Mouse (Mus musculus) induced T-regulatory cell, adult 2 months (primary cell): ENCODE measurements around the gene Bpifb1.
"Not testable (repeated sequence)": the region's sequence is repeated elsewhere in the genome, so short reads cannot be mapped to it uniquely, and the experiment has no call there.

Experiments
- DNase-seq: peaks from one replicate; pipeline ENCODE4 v3.0.0-alpha.2; 2012; ENCODE audit warnings: low read depth

Bpifb1 gene

DNA sequence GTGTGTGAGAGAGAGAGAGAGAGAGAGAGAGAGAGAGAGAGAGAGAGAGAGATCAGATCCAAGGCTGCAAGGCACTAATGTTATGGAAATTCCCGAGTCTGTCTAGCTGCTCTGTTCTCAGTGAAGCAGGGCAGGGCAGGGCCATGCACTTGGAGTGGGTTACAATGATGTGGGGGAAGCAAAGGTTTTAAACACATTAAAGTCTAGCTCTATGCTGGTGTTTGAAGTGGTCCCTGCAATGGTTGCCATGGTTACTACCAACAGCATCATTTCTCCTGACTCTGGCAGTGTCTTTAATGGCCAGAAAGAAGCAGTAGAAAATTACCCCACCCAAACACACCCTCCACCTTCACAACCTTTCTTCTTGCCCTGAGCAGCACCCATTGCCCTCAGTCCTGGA is 20.5 kb downstream of the Bpifb1 start:
- DNase-seq, result no peak

DNA sequence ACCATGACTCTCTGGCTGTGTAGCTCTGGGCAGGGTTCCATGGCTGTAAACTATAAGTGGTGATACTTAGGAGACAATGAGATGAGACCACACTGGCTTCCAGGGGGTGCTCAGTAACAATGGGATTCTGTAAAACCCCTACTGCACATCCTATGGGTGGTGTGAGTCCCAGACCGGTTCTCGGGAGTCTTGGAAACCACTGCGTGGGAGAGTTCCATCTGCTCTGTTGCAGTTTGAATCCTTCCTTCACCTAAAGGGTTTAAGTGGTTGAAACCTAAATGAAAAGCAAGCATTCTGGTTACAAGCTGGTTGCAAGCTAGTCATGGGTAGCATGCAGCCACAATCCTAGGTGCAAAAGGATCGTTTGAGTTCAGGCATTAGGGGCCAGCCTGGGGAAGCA is 21.3 kb downstream of the Bpifb1 start:
- DNase-seq, result no peak

DNA sequence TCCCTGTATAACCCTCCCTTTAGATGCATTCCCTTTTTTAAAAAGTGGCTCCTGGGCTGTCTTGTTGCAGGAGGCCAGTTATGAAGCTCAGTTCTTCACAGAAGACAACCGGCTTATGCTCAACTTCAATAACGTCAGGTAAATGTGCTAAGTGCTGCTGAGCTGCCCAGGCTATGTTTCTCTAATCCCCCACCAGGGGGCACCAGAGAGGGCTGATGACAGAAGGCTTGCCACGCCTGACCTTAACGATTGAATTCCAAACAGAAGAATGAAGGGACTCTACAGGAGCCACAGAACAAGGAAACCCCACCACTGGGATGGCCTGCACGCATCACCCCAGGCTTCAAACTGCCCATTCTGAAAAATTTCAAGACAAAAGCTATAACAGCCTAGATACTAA is 24.6 kb downstream of the Bpifb1 start:
- DNase-seq, result peak; percentile 74

DNA sequence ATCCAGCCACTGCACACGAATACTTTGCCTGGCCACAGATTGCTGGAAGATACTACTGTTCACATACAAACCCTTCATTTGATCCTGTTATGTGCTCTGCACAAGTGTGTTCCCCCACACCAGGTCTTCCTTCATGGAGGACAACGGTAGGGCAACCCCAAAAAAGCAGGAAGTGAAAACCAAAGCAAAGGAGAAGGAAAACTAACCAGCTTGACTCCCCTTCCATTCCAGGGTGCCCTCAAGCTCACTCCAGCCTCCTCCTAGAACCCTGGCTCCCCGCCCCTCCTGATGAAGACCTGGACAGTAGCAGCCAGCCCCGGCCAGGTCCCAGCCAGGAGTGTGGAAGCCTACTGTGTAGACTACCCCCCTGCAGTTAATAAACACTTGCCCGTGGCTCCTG is 29.3 kb downstream of the Bpifb1 start:
- no peak for DNase-seq

DNA sequence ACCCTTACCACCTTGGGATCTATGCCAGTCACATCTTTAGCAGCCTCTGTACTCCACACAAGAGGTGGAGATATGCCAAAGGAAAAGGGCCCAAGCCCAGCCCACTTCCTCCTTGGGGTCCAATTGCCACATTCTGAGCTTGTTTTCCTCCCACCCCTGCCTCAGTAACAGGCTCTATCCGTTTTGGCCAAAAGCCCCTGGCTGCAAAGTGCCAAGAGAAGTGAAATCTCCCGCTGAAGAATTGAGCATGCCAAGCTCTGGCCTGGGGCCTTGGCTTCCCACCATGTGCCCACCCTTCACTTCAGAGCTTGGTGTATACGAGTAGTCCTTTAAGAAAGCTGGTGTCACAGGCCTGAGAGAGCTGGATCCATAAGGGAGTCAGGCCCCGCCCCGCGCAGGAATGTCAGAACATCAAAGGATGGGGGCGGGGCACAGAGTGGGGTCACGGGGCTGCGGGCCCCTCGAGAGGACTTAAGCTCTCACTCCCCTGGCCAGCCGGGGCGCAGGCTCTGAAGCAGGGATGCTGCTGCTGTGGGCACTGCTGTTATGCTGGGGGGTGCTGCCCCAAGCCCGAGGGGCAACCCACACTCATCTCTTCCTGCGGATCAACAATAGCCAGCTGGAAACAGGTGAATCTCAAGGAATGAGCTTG is 32.8 kb downstream of the Bpifb1 start, which contains the start of gene Bpifb5:
Gene Bpifb5 (plus strand): TSS at position 478 of the 652 bp plus-strand sequence.
- no peak for DNase-seq

DNA sequence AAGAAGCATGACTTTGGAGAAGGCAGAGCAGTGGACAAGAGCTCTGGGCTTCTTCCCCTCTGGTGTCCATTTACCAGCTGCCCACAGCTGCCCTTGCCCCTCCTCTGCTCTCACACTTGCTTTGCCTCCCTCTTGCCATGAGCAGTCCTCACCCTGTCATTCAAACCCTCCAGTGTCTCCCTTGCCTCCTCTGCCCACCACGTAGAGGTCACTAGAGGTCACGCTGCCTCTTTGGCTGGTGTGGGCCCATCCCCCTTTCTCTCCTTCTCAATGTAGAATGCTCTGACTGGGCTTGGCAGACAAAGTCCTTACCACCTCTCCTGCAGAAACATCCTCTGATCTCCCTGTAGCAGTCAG is 33.3 kb downstream of the Bpifb1 start:
- DNase-seq, result no peak

DNA sequence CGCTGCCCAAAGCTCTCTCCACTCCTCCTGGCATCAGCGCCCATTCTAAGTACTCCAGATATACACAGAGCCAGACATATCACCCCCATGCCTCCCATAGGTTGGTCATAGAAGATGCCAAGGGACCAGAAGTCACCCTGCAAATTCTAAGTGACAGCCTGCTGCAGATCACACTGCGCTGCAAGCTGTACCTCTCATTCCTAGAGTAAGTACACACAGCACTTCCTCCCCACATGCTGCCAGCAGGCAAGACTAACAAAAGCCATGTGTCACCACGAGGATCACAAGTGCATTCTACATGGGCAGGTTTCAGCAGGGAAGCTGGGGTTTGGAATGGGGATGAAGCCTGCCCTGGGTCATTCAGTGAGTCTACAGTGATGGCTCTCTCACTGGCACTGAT is 36.4 kb downstream of the Bpifb1 start:
- DNase-seq, result no peak

DNA sequence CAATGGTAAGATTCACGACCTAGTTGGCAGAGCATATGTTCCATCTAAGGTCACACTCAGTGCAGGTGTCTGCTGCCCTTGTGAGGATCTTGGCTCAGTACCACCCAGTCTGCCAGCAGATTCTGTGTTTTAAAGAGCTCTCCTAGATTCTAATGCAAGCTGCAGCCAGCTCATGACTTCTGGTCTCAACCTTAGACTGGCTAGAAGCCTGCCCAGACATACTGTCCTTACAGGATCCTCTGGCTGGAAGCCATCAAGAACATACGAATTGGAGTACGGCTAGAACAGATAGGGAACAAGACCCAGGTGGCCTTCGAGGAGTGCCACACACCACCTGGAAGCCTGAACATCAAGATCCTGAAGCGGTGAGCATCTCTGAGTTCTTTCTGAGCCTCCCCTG is 37.2 kb downstream of the Bpifb1 start:
- no peak for DNase-seq

DNA sequence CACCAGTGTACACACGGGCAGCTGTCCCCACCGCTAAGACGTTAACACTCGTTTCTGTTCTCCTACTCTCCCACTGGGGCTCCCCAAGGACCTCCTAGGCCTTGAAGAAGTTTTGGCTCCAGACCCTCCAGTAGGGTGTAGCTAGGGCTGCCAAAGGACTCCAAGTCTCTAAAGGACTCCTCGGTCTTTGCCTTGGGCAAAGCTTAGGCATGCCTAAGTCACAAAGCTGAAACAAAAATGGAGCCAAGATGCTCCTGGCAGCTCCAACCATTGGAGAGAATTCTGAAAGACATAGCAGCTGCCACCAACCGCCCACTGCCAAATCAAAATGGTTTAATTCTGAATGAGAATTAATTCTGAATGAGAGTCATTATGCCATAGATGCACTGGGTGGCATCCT is 42.8 kb downstream of the Bpifb1 start:
- DNase-seq, result no peak

DNA sequence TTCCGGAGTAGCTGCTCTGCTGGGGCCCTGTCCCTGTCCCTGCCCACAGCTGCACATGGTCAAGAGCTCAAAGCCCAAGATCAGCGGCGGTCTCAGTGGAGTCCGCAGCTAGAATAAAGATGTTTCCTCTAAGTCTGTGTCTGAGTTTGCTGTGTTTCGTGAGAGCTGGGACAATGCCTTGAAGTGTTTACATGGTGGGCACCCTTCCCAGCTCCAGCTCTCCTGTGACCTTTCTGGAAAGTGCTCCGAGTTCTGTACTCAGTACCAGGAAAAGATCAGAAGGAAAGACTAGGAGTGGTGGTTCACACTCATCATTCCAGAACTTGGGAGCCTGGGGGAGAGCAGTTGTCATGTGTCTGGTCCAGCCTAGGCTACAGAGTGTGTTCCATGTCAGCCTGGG is 50.2 kb downstream of the Bpifb1 start:
- DNase-seq, result no peak

DNA sequence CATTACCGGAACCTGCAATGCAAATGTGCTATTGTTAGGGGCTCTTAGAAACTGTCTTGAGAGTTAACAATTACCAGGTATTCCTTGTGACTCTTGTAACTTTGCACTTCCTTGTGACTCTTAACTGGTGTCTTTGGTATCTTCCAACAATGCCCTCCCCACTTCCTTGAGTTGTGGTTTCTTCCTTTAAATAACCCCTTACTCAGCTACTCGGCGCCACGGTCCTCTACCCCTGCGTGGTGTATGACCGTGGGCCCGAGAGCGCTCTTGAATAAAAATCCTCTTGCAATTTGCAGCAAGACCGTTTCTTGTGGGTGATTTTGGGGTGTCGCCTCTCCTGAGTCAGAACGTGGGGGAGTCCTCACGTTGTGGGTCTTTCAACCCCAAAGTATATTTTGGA is 52.1 kb downstream of the Bpifb1 start:
- DNase-seq, result not testable (repeated sequence)

DNA sequence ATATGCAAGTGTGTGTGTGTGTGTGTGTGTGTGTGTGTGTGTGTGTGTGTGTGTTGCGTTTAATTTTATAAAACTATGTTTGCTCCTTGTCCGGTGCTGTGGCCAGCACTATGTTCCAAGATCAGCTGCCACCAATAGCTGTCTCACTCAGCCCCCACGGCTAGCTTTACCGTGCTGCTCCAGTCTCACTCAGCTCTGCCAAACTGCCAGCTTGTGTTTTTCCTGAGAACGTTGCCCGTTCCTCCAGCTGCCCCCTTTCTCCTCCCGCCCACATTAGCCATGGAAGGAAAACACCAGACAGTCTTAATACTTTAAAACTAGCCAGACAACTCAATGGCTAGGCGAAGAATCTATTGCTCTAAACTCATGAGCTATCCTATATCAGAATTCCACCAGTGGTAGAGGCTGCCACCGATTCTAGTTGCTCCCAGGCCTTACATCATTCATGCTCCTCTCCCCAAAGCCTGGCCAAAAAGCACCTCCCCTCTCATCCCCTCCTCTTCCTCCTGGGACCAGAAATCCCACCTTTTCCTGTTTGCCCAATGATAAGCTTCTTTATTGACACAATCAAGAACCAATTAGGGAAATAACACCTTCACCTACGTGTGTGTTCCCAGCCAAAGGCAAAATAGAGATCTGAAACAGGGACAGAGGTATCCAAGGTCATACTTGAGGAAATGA is 52.9 kb downstream of the Bpifb1 start:
- no peak for DNase-seq

DNA sequence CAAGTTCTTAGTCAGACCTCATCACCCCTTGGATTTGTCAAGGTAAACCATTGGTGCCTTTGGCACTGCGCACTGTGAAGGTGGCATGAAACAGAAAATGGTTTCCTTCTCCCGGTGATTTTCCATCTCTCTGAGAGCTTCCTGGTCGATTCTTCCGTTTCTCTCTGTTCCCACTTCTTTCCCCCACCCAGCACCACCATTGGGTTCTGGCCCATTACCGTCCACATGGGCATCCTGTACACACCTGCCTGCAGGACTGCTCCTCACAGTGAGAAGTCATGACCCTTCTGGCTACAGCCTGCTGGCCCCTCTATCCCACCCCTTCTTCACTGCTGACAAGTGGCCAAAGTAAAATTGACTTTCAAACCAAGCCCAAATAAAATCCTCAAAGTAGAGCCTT is 54.7 kb downstream of the Bpifb1 start:
- no peak for DNase-seq

DNA sequence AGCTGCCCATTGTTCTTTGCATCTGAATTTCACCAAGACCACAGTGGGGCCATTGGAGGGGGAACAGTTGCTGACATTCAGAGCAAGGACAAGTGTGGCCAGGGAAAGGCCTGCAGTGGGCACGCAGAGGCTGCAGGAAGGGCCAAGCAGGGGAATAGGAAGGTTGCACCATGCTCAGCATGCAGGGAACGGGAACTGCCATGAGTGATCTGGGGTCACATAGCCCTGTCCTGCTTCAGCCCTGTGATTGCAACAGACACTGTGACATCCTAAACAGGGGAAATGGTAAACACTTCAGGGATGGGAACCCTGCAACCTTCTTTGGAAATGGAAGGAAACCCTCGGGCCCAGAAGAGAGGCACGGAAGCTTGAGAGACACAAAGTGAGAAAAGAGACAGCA is 64.6 kb downstream of the Bpifb1 start:
- DNase-seq, result not testable (repeated sequence)

DNA sequence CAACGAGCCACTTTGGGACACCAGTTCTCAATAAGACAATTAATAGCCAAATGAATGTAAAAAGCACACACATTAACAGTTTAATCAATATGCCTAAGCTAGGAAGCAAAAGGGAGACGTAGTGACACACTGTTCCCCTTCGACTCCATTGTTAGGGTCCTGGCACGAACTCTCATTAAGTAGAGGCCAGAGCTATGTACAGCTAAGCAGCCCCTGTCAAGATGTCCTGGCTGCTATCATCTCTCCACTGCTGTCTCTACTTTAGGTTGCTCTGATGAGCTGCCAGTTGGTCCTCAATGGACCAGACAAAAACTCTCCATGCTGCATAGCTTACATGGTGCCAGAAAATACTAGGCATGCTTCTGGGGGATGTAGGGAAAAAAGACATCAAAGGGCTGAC is 65.2 kb downstream of the Bpifb1 start:
- no peak for DNase-seq

DNA sequence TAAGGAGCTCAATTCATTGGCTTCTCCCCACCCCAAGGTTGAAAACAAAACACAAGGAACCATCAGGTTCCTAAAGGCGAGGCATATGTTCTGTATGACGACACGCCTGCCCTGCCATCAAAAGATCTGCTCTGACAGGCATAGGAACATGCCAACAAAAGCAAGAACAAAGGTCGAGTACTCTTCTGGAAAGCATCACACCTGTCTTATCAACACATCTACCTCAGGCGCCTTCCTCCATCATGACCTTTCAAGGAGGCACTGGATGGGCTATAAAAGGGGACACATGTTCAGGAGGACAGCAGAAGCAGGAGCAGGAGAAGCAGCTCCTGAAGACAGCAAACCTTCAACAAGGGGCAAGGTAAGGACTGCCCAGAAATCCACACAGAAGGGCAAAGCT is 66.9 kb downstream of the Bpifb1 start, which contains the start of gene Bpifb9a:
Gene Bpifb9a (plus strand): TSS at position 301 of the 400 bp plus-strand sequence.
- DNase-seq, result not testable (repeated sequence)

DNA sequence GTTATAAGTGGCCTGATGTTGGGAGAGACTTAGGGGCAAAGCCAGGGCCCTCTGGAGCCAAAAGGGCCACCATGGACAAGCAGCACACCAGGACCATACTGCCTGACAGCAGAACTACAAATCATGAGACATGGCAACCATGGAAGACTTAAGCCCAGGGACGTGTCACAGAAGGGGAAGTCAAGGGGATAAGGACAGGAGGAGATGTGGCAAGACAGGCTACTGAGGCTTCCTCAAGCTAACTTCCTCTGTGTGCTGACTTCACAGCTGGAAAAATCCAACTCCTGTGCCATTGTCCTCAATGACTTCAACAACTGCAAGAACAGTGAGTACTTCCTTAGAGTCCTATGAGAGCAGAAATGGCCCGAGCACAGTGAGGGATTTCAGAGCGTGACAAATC is 73.8 kb downstream of the Bpifb1 start:
- DNase-seq, result not testable (repeated sequence)
